Mouse (Mus musculus): ENCODE measurements around the gene Kcnj8. TPM values are rescaled to one million over a fixed set of nuclear protein-coding genes. Genes with fewer than 3 reads are reported as not detected.
A peak's percentile ranks its signal among the peaks of the same experiment; 100 is the strongest.

Kcnj8 gene
- polyA plus RNA-seq, 1 experiment from 2014 or later, result 8.3 TPM

DNA sequence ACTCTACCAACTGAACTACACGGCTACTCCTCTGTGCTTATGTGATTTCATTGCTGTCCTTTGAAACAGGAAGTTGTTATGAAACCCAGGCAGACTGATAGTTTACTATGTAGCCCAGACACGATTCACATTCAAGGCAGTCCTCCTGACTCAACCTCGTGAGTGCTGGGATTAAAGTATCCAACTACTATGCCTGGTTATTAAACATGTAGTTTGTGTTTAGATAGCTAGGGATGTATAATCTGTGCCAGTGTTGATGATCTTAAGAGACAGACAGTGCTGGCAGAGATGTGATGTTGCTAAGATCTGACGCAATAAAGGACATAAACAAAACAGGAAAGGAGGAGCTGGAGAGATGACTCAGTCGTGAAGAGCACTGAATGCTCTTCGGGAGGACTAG lies 1.5 kb upstream of the Kcnj8 start:
- Histone ChIP-seq H3K27ac (ENCODE audit: low read depth, low read length) (no peak overlapping the region), H3K27me3 (ENCODE audit: control insufficient read depth, insufficient read depth, low read length) (peaks cover 18% of the 10 kb centered on the region), H3K36me3 (ENCODE audit: control insufficient read depth, insufficient read depth, low read length) (no peaks in the 10 kb centered on the region), H3K4me2 (ENCODE audit: low read depth, low read length) (no peak overlapping the region), H3K4me1 (ENCODE audit: control insufficient read depth, insufficient read depth, low read length) (0 out of 2 replicates have a peak, but pooled peaks cover 6% of the 10 kb centered on the region), H3K9ac (replicated peaks; ENCODE audit: low read depth, low read length) (no peak overlapping the region), H3K4me3 (ENCODE audit: low read depth, low read length) (no peak overlapping the region), H3K9me3 (ENCODE audit: control insufficient read depth, low read length) (no peaks in the 10 kb centered on the region)
- 66% methylated on average over 6 of the region's 6 CpGs for WGBS
- no peak for ATAC-seq (ENCODE audit: low read depth)

DNA sequence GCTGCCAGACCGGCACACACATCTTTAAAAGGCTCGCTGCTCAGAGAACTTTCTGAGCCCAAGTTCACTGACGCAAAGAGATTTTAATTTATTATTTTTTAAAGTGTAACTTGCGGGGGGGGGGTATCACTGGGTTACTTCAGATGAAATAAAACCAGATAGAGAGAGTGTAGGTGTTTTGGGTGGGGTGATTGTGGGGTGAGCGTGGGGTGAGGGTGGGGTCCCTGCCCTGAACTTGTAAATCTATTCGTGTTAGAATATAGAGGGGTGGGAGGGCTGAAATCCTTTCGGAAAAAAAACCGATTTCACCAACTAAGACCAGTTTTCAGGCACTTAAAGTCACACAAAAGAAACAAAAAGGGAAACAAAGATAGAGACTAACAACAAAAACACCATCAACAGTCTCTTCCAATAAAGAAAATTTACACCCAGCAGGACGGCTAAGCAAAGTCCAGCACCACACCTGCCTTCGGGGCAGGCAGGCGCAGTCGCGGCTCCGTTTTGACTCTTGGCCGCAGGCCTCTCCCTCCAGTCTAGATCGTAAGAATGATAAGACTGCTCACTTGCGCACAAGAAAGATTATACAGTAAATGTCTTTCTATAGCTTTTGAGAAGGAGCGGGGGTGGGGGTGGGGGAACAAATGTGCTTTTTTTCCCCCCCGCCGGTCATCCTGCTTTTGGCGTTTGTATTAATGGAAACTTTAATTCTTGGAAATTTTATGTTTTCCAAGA lies 381 bp upstream of the Kcnj8 start:
- H3K4me1 ChIP-seq (ENCODE audit: control insufficient read depth, insufficient read depth, low read length), result 0 out of 2 replicates have a peak, but pooled peaks cover 6% of the 10 kb centered on the region
- peaks cover 18% of the 10 kb centered on the region for H3K27me3 ChIP-seq (ENCODE audit: control insufficient read depth, insufficient read depth, low read length)
- H3K36me3 ChIP-seq (ENCODE audit: control insufficient read depth, insufficient read depth, low read length), result no peaks in the 10 kb centered on the region
- peak overlapping the region; percentile 95 for H3K4me2 ChIP-seq (ENCODE audit: low read depth, low read length)
- peak overlapping the region; percentile 44; the same call in 1 of the 2 replicates for H3K9ac ChIP-seq (replicated peaks; ENCODE audit: low read depth, low read length)
- H3K4me3 ChIP-seq (ENCODE audit: low read depth, low read length), result peak overlapping the region; percentile 41
- no peaks in the 10 kb centered on the region for H3K9me3 ChIP-seq (ENCODE audit: control insufficient read depth, low read length)
- ATAC-seq (ENCODE audit: low read depth), result peak; percentile 42; the same call in 1 of the 2 replicates
- 4% methylated on average over 21 of the region's 21 CpGs for WGBS
- no peak overlapping the region for H3K27ac ChIP-seq (ENCODE audit: low read depth, low read length)

DNA sequence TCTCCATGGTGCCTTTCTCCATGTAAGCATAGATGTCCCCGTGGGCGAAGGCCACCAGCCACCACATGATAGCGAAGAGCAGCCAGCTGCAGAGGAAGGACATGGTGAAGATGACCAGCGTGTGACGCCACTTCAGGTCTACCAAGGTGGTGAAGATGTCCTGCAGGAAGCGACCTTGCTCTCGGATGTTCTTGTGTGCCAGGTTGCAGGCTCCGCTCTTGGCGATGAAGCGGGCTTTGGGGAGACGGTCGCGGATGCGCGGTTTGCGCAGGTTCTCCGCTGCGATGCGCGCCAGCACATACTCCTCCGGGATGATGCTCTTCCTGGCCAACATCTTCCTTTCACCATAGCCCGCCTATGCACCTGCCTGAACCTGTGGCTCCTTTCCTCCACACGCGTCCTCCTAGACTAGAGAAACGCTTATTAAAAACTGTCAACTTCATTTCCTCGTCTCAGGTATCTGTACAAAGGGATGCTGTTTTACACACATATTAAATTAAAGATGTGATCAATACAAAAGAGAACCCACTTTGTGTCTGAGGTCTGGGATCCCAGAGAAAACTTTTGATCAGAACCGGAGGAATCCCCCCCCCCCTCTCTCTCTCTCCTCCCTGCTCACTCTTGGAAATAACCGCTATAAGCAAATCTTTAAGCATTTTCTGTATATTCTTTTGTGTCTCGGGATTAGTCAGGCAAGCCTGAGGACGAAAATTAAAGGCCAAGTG lies 1.2 kb downstream of the Kcnj8 start:
- 6% methylated on average over 30 of the region's 30 CpGs for WGBS
- Histone ChIP-seq H3K27ac (ENCODE audit: low read depth, low read length) (no peak overlapping the region), H3K9me3 (ENCODE audit: control insufficient read depth, low read length) (no peaks in the 10 kb centered on the region), H3K4me3 (ENCODE audit: low read depth, low read length) (peak overlapping the region; percentile 41), H3K36me3 (ENCODE audit: control insufficient read depth, insufficient read depth, low read length) (no peaks in the 10 kb centered on the region), H3K27me3 (ENCODE audit: control insufficient read depth, insufficient read depth, low read length) (peaks cover 18% of the 10 kb centered on the region), H3K4me1 (ENCODE audit: control insufficient read depth, insufficient read depth, low read length) (0 out of 2 replicates have a peak, but pooled peaks cover 6% of the 10 kb centered on the region), H3K9ac (replicated peaks; ENCODE audit: low read depth, low read length) (no peak overlapping the region), H3K4me2 (ENCODE audit: low read depth, low read length) (peak overlapping the region; percentile 95)
- 0 out of 2 replicates have a peak, but pooled peaks have one; percentile 19 for ATAC-seq (ENCODE audit: low read depth)

DNA sequence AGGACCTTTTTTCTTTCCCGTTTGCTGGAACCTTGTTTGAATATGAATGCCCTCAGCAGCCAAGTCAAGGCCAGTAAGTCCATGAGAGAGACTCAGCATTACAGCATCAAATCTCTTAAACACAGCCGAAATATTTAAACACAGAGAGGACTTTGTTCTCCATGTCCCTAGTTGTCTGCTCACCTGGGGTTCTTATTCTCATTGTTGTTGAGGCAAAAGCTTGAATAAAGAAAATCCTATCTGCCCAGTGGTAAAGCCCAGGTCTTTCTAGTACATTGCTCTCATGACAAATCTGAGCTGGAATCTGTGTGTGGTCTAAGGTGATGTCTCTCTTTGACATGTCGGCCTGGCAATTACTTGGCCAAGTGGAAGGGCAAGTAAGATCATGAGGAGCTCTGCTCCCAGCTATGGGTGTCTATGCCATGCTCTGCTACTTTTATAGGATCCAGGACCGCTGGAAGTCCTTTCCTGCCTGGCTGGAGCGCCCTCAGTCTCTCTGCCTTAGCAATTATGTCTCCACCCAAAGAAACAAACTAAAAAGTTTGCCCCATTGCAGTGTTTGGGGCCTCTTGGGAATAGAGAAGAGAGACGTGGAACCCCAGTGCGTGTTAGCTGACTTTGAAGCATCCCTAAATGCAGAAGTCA lies 2.6 kb downstream of the Kcnj8 start:
- no peak overlapping the region for H3K4me3 ChIP-seq (ENCODE audit: low read depth, low read length)
- no peaks in the 10 kb centered on the region for H3K9me3 ChIP-seq (ENCODE audit: control insufficient read depth, low read length)
- 44% methylated on average over 7 of the region's 7 CpGs for WGBS
- peaks cover 18% of the 10 kb centered on the region for H3K27me3 ChIP-seq (ENCODE audit: control insufficient read depth, insufficient read depth, low read length)
- H3K9ac ChIP-seq (replicated peaks; ENCODE audit: low read depth, low read length), result no peak overlapping the region
- H3K27ac ChIP-seq (ENCODE audit: low read depth, low read length), result no peak overlapping the region
- ATAC-seq (ENCODE audit: low read depth), result no peak
- no peak overlapping the region for H3K4me2 ChIP-seq (ENCODE audit: low read depth, low read length)
- 0 out of 2 replicates have a peak, but pooled peaks cover 6% of the 10 kb centered on the region for H3K4me1 ChIP-seq (ENCODE audit: control insufficient read depth, insufficient read depth, low read length)
- H3K36me3 ChIP-seq (ENCODE audit: control insufficient read depth, insufficient read depth, low read length), result no peaks in the 10 kb centered on the region

DNA sequence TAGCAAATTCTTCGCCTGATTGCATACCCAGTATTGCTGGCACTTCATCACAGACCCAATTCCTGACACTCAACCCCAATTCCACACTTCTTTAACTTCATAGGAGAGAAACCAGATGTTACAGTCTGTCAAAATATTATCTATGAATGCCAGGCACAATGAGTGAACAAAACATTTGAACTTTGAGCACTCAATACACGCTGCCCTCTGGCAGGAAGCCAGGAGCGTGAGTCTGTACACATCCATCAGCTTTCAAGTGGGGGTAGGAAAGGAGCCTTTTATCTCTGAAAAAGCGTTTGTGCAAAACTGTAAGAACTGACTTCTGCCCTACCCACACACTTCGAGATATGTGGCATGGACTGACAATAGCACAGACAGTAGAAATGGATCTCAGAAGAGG lies 4.0 kb downstream of the Kcnj8 start:
- Histone ChIP-seq H3K36me3 (ENCODE audit: control insufficient read depth, insufficient read depth, low read length) (no peaks in the 10 kb centered on the region), H3K27me3 (ENCODE audit: control insufficient read depth, insufficient read depth, low read length) (peaks cover 18% of the 10 kb centered on the region), H3K4me3 (ENCODE audit: low read depth, low read length) (no peak overlapping the region), H3K4me1 (ENCODE audit: control insufficient read depth, insufficient read depth, low read length) (0 out of 2 replicates have a peak, but pooled peaks cover 6% of the 10 kb centered on the region), H3K9me3 (ENCODE audit: control insufficient read depth, low read length) (no peaks in the 10 kb centered on the region), H3K27ac (ENCODE audit: low read depth, low read length) (no peak overlapping the region), H3K9ac (replicated peaks; ENCODE audit: low read depth, low read length) (no peak overlapping the region), H3K4me2 (ENCODE audit: low read depth, low read length) (no peak overlapping the region)
- no peak for ATAC-seq (ENCODE audit: low read depth)
- 43% methylated on average over 5 of the region's 5 CpGs for WGBS

DNA sequence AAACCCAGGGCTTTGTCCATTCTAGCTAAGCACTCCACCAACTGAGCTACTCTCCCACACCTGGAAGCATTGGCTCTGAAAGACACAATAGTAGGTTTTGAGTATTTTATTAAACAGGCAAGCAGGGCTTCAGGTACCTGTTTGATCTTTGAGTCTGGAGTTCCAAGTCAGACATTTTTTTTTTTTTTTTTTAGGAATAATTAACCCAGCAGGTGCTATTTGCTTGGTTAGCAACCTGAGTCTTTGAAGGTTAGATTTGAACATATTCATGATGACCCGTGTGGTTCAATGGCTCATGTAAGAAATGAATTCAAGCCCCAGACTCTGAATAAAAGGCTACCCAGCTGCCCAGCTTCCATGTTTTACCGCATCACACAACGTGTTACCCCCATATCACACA lies 6.7 kb downstream of the Kcnj8 start:
- peaks cover 3% of the 10 kb centered on the region; the same call in 1 of the 2 replicates for H3K27me3 ChIP-seq (ENCODE audit: control insufficient read depth, insufficient read depth, low read length)
- 96% methylated on average over 3 of the region's 3 CpGs for WGBS

DNA sequence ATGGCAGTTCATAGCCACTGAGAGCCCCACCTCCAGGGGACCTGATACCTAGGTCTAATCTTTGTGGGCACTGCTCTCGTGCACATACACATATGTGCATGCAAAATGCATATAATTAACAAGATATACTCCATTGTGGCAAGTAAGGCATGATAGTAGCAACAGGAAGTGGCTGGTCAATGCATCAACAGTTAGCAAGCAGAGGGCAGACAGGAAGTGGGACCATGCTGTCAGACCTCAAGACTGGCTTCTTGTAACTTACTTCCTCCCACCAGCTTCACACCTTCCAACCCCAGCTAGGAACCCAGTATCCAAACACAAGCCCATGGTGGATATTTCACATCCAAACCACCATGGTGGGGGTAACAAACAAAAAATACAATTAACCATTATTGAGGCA lies 10.3 kb downstream of the Kcnj8 start:
- no peak for ATAC-seq (ENCODE audit: low read depth)
- Histone ChIP-seq H3K27ac (ENCODE audit: low read depth, low read length) (no peak overlapping the region), H3K9me3 (ENCODE audit: control insufficient read depth, low read length) (no peaks in the 10 kb centered on the region), H3K4me1 (ENCODE audit: control insufficient read depth, insufficient read depth, low read length) (no peaks in the 10 kb centered on the region), H3K9ac (replicated peaks; ENCODE audit: low read depth, low read length) (no peak overlapping the region), H3K27me3 (ENCODE audit: control insufficient read depth, insufficient read depth, low read length) (no peaks in the 10 kb centered on the region), H3K4me2 (ENCODE audit: low read depth, low read length) (no peak overlapping the region), H3K36me3 (ENCODE audit: control insufficient read depth, insufficient read depth, low read length) (no peaks in the 10 kb centered on the region), H3K4me3 (ENCODE audit: low read depth, low read length) (no peak overlapping the region)
- 74% methylated on average over 1 of the region's 1 CpGs for WGBS

More for the DNA sequence above, 6.7 kb downstream of the Kcnj8 start:
- Histone ChIP-seq H3K9ac (replicated peaks; ENCODE audit: low read depth, low read length) (no peak overlapping the region), H3K36me3 (ENCODE audit: control insufficient read depth, insufficient read depth, low read length) (no peaks in the 10 kb centered on the region), H3K4me1 (ENCODE audit: control insufficient read depth, insufficient read depth, low read length) (no peaks in the 10 kb centered on the region), H3K9me3 (ENCODE audit: control insufficient read depth, low read length) (no peaks in the 10 kb centered on the region), H3K4me3 (ENCODE audit: low read depth, low read length) (no peak overlapping the region), H3K27ac (ENCODE audit: low read depth, low read length) (no peak overlapping the region), H3K4me2 (ENCODE audit: low read depth, low read length) (no peak overlapping the region)
- ATAC-seq (ENCODE audit: low read depth), result no peak

DNA sequence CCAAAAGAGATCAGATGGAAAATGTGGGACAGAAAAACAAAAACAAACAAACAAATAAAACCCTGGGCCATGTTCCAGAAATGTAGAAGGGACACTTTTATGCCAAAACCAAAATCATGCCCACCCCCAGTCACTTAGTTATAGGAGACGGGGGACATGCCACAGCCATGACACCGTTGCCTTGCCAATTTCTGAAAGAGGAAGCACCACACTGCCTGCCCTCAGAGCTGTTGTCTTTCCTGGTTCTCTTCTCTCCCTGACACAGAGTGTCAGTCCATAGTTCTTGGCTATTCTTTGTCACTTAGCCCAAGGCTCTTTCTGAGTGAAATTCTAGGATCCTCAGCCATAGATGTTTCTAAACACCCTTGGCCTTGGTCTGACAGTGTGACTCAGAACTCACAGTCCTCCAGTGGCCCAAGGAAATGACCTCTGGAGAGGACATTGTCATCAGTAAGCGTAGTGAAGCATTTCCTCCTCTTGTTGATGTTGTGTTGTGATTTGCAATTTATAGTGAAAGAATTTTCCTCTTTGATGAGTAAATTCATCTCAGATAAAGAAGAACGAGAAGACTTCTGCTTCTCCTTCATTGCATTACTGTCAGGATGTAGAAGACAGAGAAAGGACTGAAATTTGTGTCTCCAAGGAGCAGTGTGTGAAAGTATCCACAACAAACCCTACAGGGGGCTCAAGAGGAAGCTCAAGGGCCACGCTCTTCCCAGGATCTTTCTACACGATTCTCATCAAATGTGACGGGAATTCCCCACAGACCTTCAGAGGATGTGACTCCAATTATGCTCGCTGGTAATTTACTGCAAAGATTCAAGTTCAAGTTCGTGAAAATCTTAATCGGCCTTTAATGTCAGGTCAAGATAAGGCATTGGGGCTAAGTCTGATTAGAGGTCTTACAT lies 12.4 kb downstream of the Kcnj8 start:
- Histone ChIP-seq H3K9me3 (ENCODE audit: control insufficient read depth, low read length) (no peaks in the 10 kb centered on the region), H3K27ac (ENCODE audit: low read depth, low read length) (no peak overlapping the region), H3K4me2 (ENCODE audit: low read depth, low read length) (no peak overlapping the region), H3K27me3 (ENCODE audit: control insufficient read depth, insufficient read depth, low read length) (no peaks in the 10 kb centered on the region), H3K36me3 (ENCODE audit: control insufficient read depth, insufficient read depth, low read length) (no peaks in the 10 kb centered on the region), H3K4me1 (ENCODE audit: control insufficient read depth, insufficient read depth, low read length) (no peaks in the 10 kb centered on the region), H3K9ac (replicated peaks; ENCODE audit: low read depth, low read length) (no peak overlapping the region), H3K4me3 (ENCODE audit: low read depth, low read length) (no peak overlapping the region)
- ATAC-seq (ENCODE audit: low read depth), result no peak
- WGBS, result 84% methylated on average over 10 of the region's 10 CpGs
